Mouse (Mus musculus): Measurements from ENCODE around the gene Tmem201. TPM values are rescaled to one million over a fixed set of nuclear protein-coding genes. Genes with fewer than 3 reads are reported as not detected.
"Not testable (repeated sequence)": the region's sequence is repeated elsewhere in the genome, so short reads cannot be mapped to it uniquely, and the experiment has no call there.

The Tmem201 gene
- total RNA-seq (2021) = 10 to 100 TPM; 35.0 to 43.6 TPM
- long read RNA-seq, experiment 1, transcript Tmem201-202 (6 exons, 3,620 nt) = major isoform, 7 of 27 reads
- long read RNA-seq, experiment 1, partial matches to known transcripts = 1 of 27 reads
- long read RNA-seq, experiment 1, other reads (novel, unspliced or antisense) = 18 of 27 reads
- long read RNA-seq, experiment 2, transcript Tmem201-202 (6 exons, 3,620 nt) = major isoform, 7 of 15 reads
- long read RNA-seq, experiment 2, partial matches to known transcripts = 1 of 15 reads
- long read RNA-seq, experiment 2, other reads (novel, unspliced or antisense) = 7 of 15 reads

DNA sequence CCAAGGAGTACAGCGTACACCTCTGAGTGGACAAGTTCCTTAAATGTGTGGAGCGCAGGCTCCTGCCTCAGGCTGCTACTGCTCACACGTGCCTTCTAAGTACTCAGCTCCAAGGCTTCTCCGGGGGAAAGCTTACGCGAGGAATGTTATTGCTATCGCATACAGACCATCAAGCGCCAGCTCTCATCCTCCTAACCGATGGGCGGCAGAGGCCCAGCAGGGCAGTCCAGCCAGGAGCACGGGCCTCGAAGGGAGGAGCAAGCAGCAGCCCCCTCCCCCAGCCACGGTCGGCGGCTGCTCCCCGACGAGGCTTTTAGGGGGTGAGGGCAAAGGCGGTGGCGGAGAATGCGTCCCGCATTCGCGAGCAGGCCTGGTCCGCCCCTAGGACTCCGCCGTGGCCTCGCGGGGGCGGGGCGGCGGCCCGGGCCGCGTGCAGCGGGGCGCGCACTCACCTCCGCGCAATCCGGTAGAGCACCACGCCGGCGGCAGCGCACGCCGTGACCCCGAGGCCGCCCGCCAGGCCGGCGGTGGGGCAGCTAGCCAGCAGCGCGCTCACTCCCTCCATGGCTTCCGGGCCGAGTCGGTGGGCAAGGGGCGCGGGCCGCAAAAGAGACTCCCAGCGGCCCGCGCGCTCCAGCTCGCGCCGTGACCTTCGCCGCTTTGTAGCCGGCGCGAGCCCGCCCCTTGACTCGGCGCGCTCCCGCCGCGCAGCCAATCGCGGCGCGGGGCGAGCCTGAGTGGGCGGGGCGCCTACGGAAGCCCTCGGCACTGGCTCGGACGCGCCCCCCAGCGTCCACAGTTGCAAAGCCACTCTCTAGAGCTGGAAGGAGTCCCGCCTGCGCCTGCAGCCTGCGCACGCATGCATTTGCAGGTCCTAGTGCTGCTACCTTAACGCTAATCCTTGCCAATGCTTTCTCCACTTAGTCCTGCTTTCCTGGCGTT is at the start of gene Tmem201:
Gene Tmem201, minus strand, starts transcription at position 662 of the 942 bp plus-strand sequence.
- peak; percentile 97 for DNase-seq

DNA sequence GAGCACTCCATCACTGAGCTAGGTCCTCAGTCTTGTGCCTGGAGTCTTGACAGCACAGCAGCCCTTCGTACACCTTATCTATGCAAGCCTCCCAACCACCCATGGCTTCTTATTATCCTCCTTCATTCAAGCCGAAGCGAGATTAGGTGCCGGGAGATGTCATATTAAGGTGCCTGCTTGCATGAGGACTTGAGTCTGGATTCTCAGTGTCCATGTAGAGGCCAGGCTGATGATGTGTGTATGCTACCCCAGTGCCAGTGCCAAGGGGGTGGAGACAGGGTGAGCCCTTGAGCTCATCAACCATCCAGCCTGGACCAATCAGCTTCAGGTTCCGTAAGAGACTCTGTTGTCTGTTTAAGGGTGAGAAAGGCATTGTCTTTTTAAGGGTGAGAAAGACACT is 47.1 kb upstream of the Tmem201 start:
- no peak for DNase-seq

DNA sequence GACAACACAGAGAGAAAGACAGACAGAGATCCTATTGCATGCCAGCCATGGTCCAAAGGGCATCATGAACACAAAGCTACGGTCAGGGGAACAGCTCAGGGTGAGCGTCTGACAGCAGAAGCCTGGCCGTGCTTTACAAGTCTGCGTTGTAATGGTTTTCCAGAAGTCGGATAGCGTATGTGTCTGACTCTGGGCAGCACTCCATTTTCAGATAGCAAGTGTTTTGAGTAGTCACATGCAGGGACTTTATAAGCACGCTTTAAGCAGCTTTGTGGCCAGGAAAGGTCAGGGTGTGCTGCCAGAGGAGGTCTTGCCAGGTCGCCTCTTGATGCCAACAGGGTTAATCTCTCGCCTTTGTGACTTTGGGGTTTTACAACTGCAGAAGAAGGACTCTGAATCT is 46.5 kb upstream of the Tmem201 start:
- DNase-seq = peak; percentile 62

DNA sequence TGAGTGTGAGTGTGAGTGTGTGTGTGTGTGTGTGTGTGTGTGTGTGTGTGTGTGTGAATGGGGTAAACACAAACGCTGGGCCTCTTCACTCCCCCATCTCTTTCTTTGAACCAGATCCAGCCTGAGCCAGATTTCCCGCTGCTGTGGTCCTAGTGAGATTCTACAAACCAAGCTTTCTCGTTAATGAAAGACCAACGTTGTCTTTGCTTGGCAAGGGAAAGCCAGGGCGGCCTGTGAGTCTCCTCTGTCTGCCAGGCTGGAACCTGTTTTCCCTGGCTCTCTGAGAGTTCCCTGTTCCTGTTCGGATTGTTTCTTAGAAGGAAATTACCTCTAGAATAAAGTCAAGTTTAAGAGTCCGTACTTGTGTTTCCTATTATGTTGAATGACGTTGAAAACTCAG is 45.1 kb upstream of the Tmem201 start:
- DNase-seq = no peak

DNA sequence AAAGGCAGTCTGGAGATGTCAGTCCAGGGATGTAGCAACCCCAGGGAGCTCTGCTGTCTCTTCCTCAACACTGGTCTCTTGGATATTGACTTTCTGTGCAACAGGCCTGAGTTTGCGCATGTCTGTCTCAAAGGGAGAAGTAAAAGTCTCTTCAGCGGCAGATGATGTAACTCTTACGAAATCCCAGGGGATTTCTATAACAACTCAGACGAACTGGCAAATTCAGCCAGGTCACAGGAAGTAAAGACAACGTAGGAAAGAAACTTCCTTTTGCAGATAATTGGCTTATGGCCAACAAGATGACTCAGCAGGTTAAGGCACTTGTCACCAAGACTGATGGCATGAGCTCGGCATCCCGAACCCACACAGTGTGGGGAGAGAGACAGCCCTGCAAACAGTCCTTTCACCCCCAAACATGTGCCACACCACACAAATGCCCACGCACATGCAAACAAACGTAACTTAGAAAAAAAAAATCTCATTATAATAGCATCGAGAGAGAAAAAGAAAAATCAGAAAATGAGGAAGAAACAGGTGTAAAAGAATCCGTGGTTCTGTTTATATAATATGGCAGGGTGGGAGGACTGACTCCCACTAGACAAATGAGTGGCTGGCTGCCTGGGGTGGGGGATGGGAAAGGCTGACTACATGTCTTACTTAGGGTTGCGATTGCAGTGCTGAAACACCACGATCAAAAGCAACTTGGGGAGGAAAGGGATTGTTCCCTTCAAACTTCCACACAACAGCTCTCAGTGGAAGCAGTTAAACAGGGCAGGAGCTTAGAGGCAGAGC is 42.9 kb upstream of the Tmem201 start:
- DNase-seq = peak; percentile 60

DNA sequence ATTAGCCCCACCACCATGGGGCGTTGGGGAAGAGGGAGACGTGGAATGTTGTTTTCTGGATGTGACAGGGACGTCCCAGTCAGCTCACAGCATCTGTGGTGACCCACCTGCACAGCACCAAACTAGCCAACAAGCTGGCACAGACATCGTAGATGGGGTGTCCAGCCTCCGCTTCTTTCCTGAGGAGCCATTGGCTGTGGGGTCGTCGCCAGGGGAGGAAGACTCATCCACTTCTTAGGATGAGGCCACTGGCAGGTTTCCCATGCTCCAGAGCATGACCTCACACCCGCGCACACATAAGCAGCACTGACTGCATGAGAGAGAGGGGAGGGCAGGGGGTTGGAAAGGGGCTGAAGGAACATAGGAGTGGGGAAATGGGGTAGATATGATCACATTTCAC is 42.1 kb upstream of the Tmem201 start:
- no peak for DNase-seq

DNA sequence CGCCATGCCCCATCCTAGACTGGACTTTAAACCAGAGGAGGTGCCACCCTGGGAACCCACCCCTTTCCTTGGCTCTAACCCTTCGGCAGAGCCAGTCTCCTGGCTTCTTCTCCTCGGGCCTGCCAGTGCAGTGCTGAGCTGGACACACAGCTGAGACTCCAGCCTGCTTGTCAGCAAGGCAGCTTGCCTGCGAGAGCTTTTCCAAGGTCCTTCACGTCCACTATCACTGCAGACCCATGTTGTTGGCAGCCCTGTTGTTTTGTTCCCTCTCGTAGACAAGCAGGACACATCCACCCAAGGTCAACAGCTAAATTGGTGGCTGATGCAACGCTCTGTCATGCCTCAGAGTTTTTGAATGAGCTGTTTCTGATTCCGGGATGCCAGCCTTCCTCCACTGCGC is 39.3 kb upstream of the Tmem201 start:
- peak; percentile 71 for DNase-seq

DNA sequence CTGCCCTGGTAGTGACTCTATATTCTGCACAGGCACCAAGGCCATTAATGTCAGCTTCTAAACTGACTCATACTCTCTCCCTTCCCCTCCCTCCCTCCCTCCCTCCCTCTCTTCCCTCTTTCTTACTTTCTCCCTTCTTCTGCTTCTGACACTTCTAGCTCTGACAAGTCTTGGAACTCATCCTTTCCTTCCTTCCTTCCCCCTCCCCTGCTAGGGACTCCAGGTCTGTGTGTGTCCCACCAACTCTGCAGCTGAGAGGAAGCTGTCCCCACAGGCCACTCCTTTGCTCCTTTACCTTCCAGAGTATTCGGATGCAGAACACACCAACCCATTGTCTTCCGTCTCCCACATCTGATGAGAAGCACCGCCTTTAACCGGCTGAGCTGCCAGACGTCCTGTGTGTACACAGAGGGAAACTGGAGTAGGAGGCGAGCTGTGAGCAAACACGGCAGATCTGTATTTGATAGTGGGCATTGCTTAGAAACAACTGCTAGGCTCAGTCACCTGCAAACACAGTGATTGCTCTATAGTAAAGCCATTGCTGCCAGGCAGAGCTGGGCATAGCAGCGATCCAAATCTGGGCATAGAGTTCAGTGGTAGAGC is 38.0 kb upstream of the Tmem201 start:
- no peak for DNase-seq

DNA sequence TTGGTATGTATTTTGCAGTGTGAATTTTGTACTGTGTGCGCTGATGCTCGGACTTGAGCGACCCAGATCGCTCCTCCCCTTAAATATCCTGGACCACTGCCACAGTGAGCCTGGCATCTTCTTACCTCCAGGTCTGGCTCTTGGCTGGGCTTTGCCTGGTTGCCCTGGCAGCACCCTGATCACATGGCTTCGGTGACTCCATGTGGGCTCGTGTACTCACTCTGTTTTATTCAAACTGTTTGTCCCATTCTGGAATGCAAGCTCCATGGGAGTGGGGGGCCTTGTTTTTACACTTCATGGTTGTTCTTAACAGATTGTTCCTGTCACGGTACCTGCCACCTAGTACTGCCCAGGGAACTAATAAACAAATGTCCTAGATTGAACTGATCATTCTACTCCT is 37.5 kb upstream of the Tmem201 start:
- peak; percentile 83 for DNase-seq

DNA sequence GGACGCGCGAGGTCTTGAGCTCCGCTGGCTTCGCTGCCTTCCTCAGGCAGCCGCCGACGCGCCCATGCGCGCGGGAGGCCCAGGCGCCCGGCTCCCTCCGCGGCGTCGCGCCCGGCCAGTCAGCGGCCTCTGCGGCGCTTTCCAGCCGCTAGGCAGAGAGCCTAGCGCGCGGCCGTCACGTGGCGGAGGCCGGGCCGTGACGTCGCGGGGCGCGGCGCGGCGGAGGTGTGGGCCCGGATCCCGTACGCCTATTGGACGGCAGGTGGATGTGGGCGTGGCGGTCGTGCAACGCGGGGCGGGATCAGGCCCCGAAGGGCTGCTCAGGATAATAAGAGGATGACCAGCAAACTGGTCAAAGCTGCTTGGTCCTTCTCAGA is 36.2 kb upstream of the Tmem201 start, which contains the start of gene Slc25a33:
Gene Slc25a33, minus strand, starts transcription at position 184 of the 377 bp plus-strand sequence.
- peak; percentile 99 for DNase-seq

DNA sequence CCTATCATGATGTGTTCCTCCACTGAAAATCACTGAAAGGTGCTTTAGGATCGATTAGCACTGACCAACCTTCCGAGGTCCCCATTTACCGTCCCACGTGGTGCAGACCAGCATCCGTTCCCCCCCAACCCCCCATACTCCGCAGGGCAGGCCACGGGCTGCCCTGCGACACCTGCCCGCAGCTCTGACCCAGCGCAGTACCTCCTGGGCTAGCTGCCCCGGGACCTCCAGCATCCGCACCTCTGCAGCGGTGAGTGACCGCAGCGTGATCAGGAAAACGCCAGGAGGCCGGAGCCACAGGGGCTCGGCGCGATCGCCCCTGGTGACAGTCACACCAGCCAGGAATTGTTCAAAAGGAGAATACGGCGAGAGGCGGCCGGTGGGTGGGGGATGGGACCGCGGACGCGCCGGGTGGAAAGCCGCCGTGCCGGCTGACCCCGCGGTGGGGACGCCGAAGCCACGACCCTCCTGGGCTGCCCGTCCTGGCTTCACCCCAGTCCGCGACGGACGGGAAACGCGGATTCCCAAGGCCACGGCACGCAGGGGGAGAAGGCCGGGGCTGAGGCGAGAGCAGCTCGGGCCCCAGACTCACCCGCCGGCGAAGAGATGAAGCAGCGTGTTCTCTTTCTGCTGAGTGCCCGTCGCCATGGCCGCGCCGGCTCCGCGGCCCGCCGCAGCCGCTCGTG is 35.7 kb upstream of the Tmem201 start:
- DNase-seq = peak; percentile 73

DNA sequence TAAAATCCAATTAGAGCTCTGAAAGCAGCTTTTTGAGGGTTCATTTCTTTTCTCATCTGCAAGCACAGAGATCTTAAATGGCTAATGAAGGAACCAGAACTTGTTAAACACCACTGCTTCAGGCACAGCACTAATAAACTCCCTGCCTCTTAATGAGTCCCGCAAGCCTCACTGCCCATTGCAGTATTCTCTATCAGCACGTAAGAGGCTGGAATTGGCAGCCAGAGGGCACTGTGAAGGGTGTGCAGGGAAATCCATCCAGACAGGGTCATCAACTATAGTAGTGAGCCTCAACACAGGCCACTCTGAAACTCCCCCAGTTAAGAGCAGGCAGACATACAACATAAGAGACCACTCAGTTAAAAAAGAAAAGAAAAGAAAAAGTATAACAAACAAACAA is 34.5 kb upstream of the Tmem201 start:
- peak; percentile 52 for DNase-seq

DNA sequence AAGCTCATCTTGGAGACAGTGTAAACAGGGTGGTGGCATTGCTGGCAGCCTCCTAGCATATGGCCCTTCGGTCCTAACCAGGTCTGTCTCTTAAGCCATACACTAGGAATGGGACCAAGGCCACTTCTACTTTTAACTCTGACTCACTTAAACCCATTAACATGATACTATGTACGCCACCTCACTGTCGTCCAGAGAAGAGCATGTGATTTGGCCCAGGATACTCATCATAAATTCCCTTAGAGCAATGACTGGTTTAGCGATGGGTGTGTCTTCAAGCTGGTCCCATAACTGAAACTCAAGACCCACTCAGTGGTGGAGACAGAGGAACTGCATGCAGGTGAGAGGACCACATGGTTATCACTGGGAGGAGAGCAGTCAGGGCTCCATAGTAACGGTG is 27.4 kb upstream of the Tmem201 start:
- DNase-seq = no peak

DNA sequence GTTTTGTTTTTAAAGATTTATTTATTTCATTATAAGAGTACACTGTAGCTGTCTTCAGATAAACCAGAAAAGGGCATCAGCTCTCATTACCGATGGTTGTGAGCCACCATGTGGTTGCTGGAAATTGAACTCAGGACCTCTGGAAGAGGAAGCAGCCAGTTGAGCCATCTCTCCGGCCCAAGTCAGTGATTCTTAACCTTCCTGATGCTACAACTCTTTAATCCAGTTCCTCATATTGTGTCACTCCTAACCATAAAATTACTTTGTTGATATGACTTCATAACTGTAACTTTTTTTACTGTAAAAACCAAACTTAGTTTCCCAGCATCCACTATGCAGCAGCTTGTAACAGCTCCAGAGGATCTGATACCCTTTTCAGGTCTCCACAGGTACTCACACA is 25.5 kb upstream of the Tmem201 start:
- DNase-seq = no peak

DNA sequence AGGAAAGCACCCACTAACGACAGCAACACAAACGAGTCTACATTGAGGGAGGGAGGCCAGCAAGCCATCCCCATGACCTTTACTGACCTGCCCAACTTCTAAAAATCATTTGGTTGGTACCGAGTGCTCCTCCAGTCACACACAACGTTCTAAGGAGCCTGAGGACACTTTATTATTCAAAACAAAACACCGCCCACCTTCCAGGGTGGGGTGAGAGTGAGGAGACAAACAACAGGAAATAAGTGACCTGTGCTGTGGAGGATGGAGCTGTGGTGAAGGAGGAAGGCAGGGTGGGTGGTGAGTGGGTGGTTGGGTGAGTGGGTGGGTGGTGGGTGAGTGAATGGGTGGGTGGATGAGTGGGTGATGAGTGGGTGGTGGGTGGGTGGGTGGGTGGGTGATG is 21.7 kb upstream of the Tmem201 start:
- DNase-seq = no peak

DNA sequence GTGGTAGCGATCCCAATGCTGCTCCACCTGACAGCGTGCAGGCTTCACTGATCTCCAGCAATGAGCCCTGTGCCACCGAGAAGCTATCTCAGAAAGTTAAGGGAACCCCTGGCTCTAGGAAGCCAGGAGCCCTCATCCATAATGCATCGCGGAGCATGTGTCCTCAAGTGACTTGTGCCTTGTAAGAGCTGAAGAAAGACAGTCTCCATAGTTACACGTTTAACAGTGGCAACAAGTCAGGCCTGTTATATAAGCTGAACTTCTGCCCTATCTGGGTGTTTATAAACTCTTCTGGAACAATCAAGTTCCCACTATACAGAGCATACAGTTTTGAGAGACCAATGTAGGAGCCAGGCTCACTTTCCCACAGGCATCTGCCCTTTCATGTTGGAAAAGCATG is 20.6 kb upstream of the Tmem201 start:
- no peak for DNase-seq

DNA sequence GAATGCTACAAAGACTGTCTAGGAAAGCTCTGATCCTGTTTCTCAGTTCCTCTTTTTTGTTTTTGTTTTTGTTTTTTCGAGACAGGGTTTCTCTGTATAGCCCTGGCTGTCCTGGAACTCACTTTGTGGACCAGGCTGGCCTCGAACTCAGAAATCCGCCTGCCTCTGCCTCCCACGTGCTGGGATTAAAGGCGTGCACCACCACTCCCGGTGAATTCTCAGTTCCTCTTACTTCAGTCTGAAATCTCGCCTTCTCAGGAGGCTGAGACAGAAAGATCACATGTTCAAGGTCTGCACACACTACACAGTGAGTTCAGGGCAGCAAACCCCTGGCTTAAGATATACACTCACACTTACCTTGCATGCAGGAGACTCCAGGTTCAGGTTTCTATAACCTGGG is 18.7 kb upstream of the Tmem201 start:
- DNase-seq = not testable (repeated sequence)

DNA sequence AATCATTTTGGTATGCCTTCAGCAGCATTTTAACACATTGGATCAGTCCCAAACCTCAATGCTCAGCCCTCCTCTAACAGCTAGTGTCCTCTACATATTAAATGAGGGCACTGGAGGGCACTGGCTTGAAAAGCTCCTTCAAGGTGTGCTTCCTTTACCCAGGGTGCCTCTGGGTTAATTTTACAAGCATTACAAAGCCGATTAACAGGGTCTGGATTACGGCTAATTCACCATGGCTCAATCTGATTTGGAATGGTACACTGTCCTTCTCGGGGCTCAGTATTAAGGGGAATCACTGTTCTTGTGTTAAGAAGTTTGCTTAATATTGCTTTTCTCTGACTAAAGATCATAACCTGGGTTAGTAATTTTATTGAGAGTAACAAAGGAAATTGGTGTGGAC is 15.0 kb upstream of the Tmem201 start:
- DNase-seq = no peak

DNA sequence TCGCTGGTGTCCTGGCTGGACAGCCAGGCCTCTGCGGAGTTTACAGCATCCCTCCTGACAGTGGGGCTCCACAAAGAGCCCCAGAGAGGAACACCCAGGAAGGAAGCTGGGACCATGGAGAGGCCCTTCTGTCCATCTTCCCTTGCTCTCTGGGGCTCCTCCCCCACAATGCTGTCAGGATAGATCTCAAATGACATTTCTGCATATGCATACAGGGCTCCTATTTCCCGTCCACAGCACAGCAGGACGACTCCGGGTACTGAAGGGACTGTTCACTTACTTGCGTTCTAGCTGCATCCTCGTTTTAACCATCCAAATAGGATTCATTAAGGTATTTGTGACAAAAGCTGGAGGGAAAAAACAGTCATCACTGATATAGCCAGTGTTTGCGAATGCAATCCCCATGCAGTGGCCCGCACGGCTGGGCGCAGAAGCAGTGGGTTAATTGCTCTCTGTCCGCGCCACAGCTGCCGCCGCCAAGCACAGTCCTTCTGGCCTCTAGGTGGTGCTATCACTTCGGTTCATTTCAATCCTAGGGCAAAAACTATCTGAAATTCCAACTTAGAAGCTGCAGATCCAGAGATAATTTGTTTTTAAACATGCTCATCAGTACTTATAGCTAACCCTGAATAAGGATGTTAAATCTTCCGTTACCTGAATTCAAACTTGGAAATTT is 14.4 kb upstream of the Tmem201 start:
- DNase-seq = peak; percentile 80

DNA sequence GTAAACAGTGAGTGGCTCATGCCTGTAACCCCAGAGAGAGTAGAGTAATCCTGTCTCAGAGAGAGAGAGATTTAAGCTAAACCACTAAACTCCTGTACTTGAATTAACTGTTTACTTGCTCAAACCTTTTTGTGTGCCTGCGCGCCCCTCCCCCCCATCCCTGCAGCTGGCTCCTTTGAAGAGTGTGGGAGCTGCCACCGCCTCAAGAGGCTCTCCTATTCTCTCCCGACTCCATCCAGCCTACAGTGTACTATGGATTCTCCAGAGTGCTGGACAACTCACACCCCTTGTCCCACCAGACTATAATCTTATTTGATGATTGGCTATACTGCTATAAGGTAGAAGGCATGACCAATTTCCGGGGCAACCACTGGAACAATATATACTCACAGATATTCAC is 12.8 kb upstream of the Tmem201 start:
- DNase-seq = no peak

DNA sequence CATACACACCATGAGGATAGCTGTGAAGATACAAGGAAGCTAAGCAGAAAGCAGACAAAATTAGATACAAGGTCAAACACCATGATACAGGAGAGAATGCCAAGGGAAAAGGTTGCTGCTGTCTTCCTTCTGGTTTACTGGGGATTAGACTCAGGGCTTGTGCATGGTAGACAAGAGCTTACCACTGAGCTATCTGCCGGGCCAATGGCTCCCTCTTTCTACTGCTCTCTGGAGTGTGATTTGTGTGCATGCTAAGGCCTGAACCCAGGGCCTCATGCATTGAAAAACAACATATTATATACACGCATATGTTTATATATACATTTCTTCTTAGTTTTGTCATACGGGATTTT is 11.8 kb upstream of the Tmem201 start:
- not testable (repeated sequence) for DNase-seq
